Mouse (Mus musculus) midbrain, embryonic 15.5 days (tissue): ENCODE measurements around the gene Pde4d. TPM values are rescaled to one million over a fixed set of nuclear protein-coding genes. Genes with fewer than 3 reads are reported as not detected.

ENCODE experiments used
- ATAC-seq: fragments of 200-750 bp; cut with Nextera tagmentation; replicated peaks from 2 replicates; pipeline ENCODE4 v1.8.0; 2017; ENCODE audit warnings: moderate TSS enrichment
- H3K27ac ChIP-seq: fragments of 300-500 bp; sonication (generic); 2 replicates; pipeline ENCODE4 v1.5.1; 2015; ENCODE audit warnings: mild to moderate bottlenecking, inconsistent platforms
- H3K27me3 ChIP-seq: fragments of 300-500 bp; sonication (generic); replicated peaks from 2 replicates; pipeline ENCODE4 v1.6.1; 2015; ENCODE audit warnings: inconsistent platforms
- H3K36me3 ChIP-seq: fragments of 300-500 bp; sonication (generic); replicated peaks from 2 replicates; pipeline ENCODE4 v1.6.1; 2015; ENCODE audit warnings: inconsistent platforms
- H3K4me1 ChIP-seq: fragments of 300-500 bp; sonication (generic); 2 replicates; pipeline ENCODE4 v1.6.1; 2015; ENCODE audit warnings: inconsistent platforms
- H3K4me2 ChIP-seq: fragments of 300-500 bp; sonication (generic); 2 replicates; pipeline ENCODE4 v1.6.1; 2015; ENCODE audit warnings: inconsistent platforms, mild to moderate bottlenecking, moderate library complexity
- H3K4me3 ChIP-seq: fragments of 300-500 bp; sonication (generic); 2 replicates; pipeline ENCODE4 v1.5.1; 2015; ENCODE audit warnings: mild to moderate bottlenecking, inconsistent platforms
- H3K9ac ChIP-seq: fragments of 300-500 bp; sonication (generic); 2 replicates; pipeline ENCODE4 v1.6.1; 2015; ENCODE audit warnings: mild to moderate bottlenecking, inconsistent platforms
- H3K9me3 ChIP-seq: fragments of 300-500 bp; sonication (generic); 2 replicates; pipeline ENCODE4 v1.6.1; 2016; ENCODE audit warnings: inconsistent platforms
- WGBS: fragments of 180-500 bp; shearing (Covaris S2); methylation state at CpG from one replicate; pipeline ENCODE4 v1.1.7; 2015; ENCODE audit warnings: mixed read lengths; 5-methylcytosine and 5-hydroxymethylcytosine counted together
- polyA plus RNA-seq: library from polyadenylated mRNA; unstranded; fragments of >200 nt; fragmentation: Nextera tagmentation; extraction: Ambion mirVana; gene quantifications from 2 replicates; pipeline ENCODE4 v1.2.1, GENCODE M21; 2015

Gene Pde4d
- polyA plus RNA-seq, 1 experiment from 2014 or later = 27.1 TPM

- no peak overlapping the region for H3K27ac ChIP-seq
- no peaks in the 10 kb centered on the region for H3K27me3 ChIP-seq
- H3K4me1 ChIP-seq = no peaks in the 10 kb centered on the region
- H3K4me3 ChIP-seq = no peak overlapping the region
- no peak for ATAC-seq
- H3K4me2 ChIP-seq = no peak overlapping the region
- no peaks in the 10 kb centered on the region for H3K9me3 ChIP-seq
- 80% methylated on average over 5 of the region's 5 CpGs for WGBS
- no peak overlapping the region for H3K9ac ChIP-seq
- no peaks in the 10 kb centered on the region for H3K36me3 ChIP-seq
These were observed 1277.6 kb downstream of the Pde4d start for GRCm38 (mm10) chr13:109727346-109727745.

GRCm38 (mm10) chr13:109729612-109730011 lies 1279.9 kb downstream of the Pde4d start:
- Histone ChIP-seq H3K4me3 (no peak overlapping the region), H3K27me3 (no peaks in the 10 kb centered on the region), H3K4me1 (no peaks in the 10 kb centered on the region), H3K9me3 (no peaks in the 10 kb centered on the region), H3K36me3 (no peaks in the 10 kb centered on the region), H3K4me2 (no peak overlapping the region), H3K9ac (no peak overlapping the region), H3K27ac (no peak overlapping the region)
- no peak for ATAC-seq
- 91% methylated on average over 4 of the region's 4 CpGs for WGBS

GRCm38 (mm10) chr13:109732655-109733376 lies 1283.1 kb downstream of the Pde4d start:
- Histone ChIP-seq H3K9ac (no peak overlapping the region), H3K9me3 (no peaks in the 10 kb centered on the region), H3K27ac (no peak overlapping the region), H3K4me1 (no peaks in the 10 kb centered on the region), H3K36me3 (no peaks in the 10 kb centered on the region), H3K4me2 (no peak overlapping the region), H3K27me3 (no peaks in the 10 kb centered on the region), H3K4me3 (no peak overlapping the region)
- ATAC-seq = no peak
- 87% methylated on average over 5 of the region's 5 CpGs for WGBS

- H3K9ac ChIP-seq = no peak overlapping the region
- WGBS = 47% methylated on average over 8 of the region's 8 CpGs
- H3K4me2 ChIP-seq = no peak overlapping the region
- no peak overlapping the region for H3K27ac ChIP-seq
- H3K4me1 ChIP-seq = no peaks in the 10 kb centered on the region
- no peaks in the 10 kb centered on the region for H3K27me3 ChIP-seq
- no peaks in the 10 kb centered on the region for H3K9me3 ChIP-seq
- 0 out of 2 replicates have a peak, but pooled peaks have one; percentile 33 for ATAC-seq
- no peak overlapping the region for H3K4me3 ChIP-seq
- no peaks in the 10 kb centered on the region for H3K36me3 ChIP-seq
These were observed 1286.7 kb downstream of the Pde4d start for GRCm38 (mm10) chr13:109736290-109737078.

- Histone ChIP-seq H3K9me3 (no peaks in the 10 kb centered on the region), H3K36me3 (no peaks in the 10 kb centered on the region), H3K4me3 (no peak overlapping the region), H3K27ac (no peak overlapping the region), H3K9ac (no peak overlapping the region), H3K4me1 (0 out of 2 replicates have a peak, but pooled peaks cover 3% of the 10 kb centered on the region), H3K4me2 (no peak overlapping the region), H3K27me3 (no peaks in the 10 kb centered on the region)
- no peak for ATAC-seq
These were observed 1296.7 kb downstream of the Pde4d start for GRCm38 (mm10) chr13:109746492-109746891.

GRCm38 (mm10) chr13:109752236-109752863 lies 1302.6 kb downstream of the Pde4d start:
- H3K4me1 ChIP-seq = 0 out of 2 replicates have a peak, but pooled peaks cover 3% of the 10 kb centered on the region
- H3K4me3 ChIP-seq = no peak overlapping the region
- no peak overlapping the region for H3K9ac ChIP-seq
- H3K4me2 ChIP-seq = no peak overlapping the region
- no peaks in the 10 kb centered on the region for H3K36me3 ChIP-seq
- no peak overlapping the region for H3K27ac ChIP-seq
- H3K27me3 ChIP-seq = no peaks in the 10 kb centered on the region
- ATAC-seq = no peak
- WGBS = 58% methylated on average over 8 of the region's 8 CpGs
- H3K9me3 ChIP-seq = no peaks in the 10 kb centered on the region

- no peaks in the 10 kb centered on the region for H3K27me3 ChIP-seq
- no peaks in the 10 kb centered on the region for H3K36me3 ChIP-seq
- no peak for ATAC-seq
- H3K9me3 ChIP-seq = no peaks in the 10 kb centered on the region
- H3K27ac ChIP-seq = no peak overlapping the region
- H3K4me1 ChIP-seq = no peaks in the 10 kb centered on the region
- no peak overlapping the region for H3K4me3 ChIP-seq
- no peak overlapping the region for H3K9ac ChIP-seq
- H3K4me2 ChIP-seq = no peak overlapping the region
- 90% methylated on average over 5 of the region's 5 CpGs for WGBS
These were observed 1307.1 kb downstream of the Pde4d start for GRCm38 (mm10) chr13:109756854-109757253.

GRCm38 (mm10) chr13:109759201-109759600 lies 1309.5 kb downstream of the Pde4d start:
- Histone ChIP-seq H3K9ac (no peak overlapping the region), H3K27me3 (no peaks in the 10 kb centered on the region), H3K9me3 (no peaks in the 10 kb centered on the region), H3K36me3 (no peaks in the 10 kb centered on the region), H3K27ac (no peak overlapping the region), H3K4me3 (no peak overlapping the region), H3K4me1 (no peaks in the 10 kb centered on the region), H3K4me2 (no peak overlapping the region)
- WGBS = 44% methylated on average over 5 of the region's 5 CpGs
- ATAC-seq = no peak

- no peaks in the 10 kb centered on the region for H3K27me3 ChIP-seq
- no peaks in the 10 kb centered on the region for H3K36me3 ChIP-seq
- H3K9ac ChIP-seq = no peak overlapping the region
- H3K9me3 ChIP-seq = no peaks in the 10 kb centered on the region
- no peak overlapping the region for H3K4me3 ChIP-seq
- no peaks in the 10 kb centered on the region for H3K4me1 ChIP-seq
- H3K4me2 ChIP-seq = no peak overlapping the region
- H3K27ac ChIP-seq = no peak overlapping the region
- 81% methylated on average over 13 of the region's 13 CpGs for WGBS
- ATAC-seq = no peak
These were observed 1311.3 kb downstream of the Pde4d start for GRCm38 (mm10) chr13:109761081-109761480.

GRCm38 (mm10) chr13:109774791-109775190 lies 1325.0 kb downstream of the Pde4d start:
- 0 out of 2 replicates have a peak, but pooled peaks have one; percentile 43 for ATAC-seq
- Histone ChIP-seq H3K27ac (no peak overlapping the region), H3K9me3 (no peaks in the 10 kb centered on the region), H3K4me2 (no peak overlapping the region), H3K4me3 (no peak overlapping the region), H3K9ac (no peak overlapping the region), H3K4me1 (peaks cover 19% of the 10 kb centered on the region), H3K36me3 (no peaks in the 10 kb centered on the region), H3K27me3 (no peaks in the 10 kb centered on the region)
- WGBS = 61% methylated on average over 7 of the region's 7 CpGs

- H3K36me3 ChIP-seq = no peaks in the 10 kb centered on the region
- no peak overlapping the region for H3K4me2 ChIP-seq
- no peaks in the 10 kb centered on the region for H3K27me3 ChIP-seq
- H3K27ac ChIP-seq = no peak overlapping the region
- H3K4me3 ChIP-seq = no peak overlapping the region
- ATAC-seq = 0 out of 2 replicates have a peak, but pooled peaks have one; percentile 31
- no peaks in the 10 kb centered on the region for H3K9me3 ChIP-seq
- H3K9ac ChIP-seq = no peak overlapping the region
- 29% methylated on average over 5 of the region's 5 CpGs for WGBS
- H3K4me1 ChIP-seq = peaks cover 19% of the 10 kb centered on the region
These were observed 1325.4 kb downstream of the Pde4d start for GRCm38 (mm10) chr13:109775197-109775596.

GRCm38 (mm10) chr13:109776116-109776515 lies 1326.4 kb downstream of the Pde4d start:
- peak overlapping the region; percentile 41 for H3K4me2 ChIP-seq
- 3% methylated on average over 11 of the region's 11 CpGs for WGBS
- H3K4me1 ChIP-seq = peaks cover 19% of the 10 kb centered on the region
- ATAC-seq = peak; percentile 90
- H3K4me3 ChIP-seq = no peak overlapping the region
- H3K9me3 ChIP-seq = no peaks in the 10 kb centered on the region
- peak overlapping the region; percentile 25; the same call in 1 of the 2 replicates for H3K9ac ChIP-seq
- no peak overlapping the region for H3K27ac ChIP-seq
- H3K36me3 ChIP-seq = no peaks in the 10 kb centered on the region
- no peaks in the 10 kb centered on the region for H3K27me3 ChIP-seq
